Mouse (Mus musculus) common myeloid progenitor, adult 5-6 weeks (primary cell): ENCODE results near the gene Lamtor3. TPM values are rescaled to one million over a fixed set of nuclear protein-coding genes. Genes with fewer than 3 reads are reported as not detected.

Experiments used
- total RNA-seq: library from RNA; stranded (forward); fragments of 200-1000, 187-1606 nt; gene quantifications from 2 replicates; pipeline ENCODE4 v1.2.3, GENCODE M21; 2017

The Lamtor3 gene
- total RNA-seq, 1 experiment from 2014 or later = 70.8 TPM

Other genes with a start within 250 kb of the Lamtor3 start
- gene Gm21962, start 247.0 kb upstream of the Lamtor3 start, total RNA-seq = 0.09 TPM in 1 of 2 replicates, not detected in the other
- gene H2afz, start 54.0 kb upstream of the Lamtor3 start, total RNA-seq = 741 and 1,055 TPM in 2 replicates
- gene Dnajb14, start 50.8 kb upstream of the Lamtor3 start, total RNA-seq = 7.4 and 8.5 TPM in 2 replicates
- 387 and 417 TPM in 2 replicates for gene Dapp1, start 63.0 kb downstream of the Lamtor3 start, total RNA-seq
- gene 1110002E22Rik, start 146.5 kb downstream of the Lamtor3 start, total RNA-seq = not detected in 2 replicates
- not detected in 2 replicates for gene Gm5105, start 148.9 kb downstream of the Lamtor3 start, total RNA-seq
- 9.6 and 28.1 TPM in 2 replicates for gene Trmt10a, start 224.9 kb downstream of the Lamtor3 start, total RNA-seq
- gene Mttp, start 226.5 kb downstream of the Lamtor3 start, total RNA-seq = 1.2 and 4.3 TPM in 2 replicates